Mouse (Mus musculus): ENCODE data around the gene Lsm2.
"Not testable (repeated sequence)": the region's sequence is repeated elsewhere in the genome, so short reads cannot be mapped to it uniquely, and the experiment has no call there.

Lsm2 gene

DNA sequence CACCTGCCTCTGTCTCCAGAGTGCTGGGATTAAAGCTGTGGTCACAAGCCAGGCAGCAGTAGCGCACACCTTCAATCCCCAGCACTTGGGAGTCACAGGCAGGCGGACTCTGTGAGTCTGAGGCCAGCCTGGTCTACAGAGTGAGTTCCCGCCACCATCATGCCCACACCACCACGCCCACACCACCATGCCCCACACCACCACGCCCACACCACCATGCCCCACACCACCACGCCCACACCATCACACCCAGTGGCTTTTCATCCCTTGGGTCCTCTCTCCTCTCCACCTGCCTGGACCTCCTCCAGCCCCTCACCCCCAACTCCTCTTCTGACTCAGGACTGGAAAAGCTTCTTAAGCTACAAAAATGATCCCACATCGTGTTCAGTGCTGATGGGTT lies 50.2 kb downstream of the Lsm2 start:
- DNase-seq (ENCODE audit: low read depth) = no peak

- no peak for DNase-seq (ENCODE audit: low read depth)
These were observed 50.7 kb downstream of the Lsm2 start for GRCm38 (mm10) chr17:35032323-35032870.

- not testable (repeated sequence) for DNase-seq (ENCODE audit: low read depth)
These were observed 52.0 kb downstream of the Lsm2 start for GRCm38 (mm10) chr17:35033703-35034102.

DNA sequence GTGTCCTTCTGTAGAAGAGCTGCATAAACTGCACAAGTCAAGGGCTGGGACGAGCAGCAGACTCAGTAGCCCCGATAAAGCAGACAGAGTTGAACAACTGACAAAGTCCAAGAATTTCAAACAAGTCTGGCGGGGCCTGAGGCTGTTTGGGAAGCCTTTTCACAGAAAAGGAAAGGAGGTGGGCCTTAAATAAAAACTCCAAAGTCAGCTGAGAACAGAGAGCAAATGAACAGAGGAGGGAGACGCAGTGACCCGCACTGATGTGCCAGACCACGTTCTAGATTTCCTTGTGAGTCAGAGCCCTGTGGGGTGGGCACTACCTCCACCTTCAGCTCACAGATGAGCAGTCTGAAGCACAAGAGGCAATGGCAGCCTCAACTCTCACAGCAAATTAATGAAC lies 53.2 kb downstream of the Lsm2 start:
- peak; percentile 50 for DNase-seq (ENCODE audit: low read depth)
